Mouse (Mus musculus): ENCODE results near the gene Cdc20. TPM values are rescaled to one million over a fixed set of nuclear protein-coding genes. Genes with fewer than 3 reads are reported as not detected.

Cdc20 gene
- total RNA-seq (2014; rRNA removed) (0.46 and 5.4 TPM in 2 replicates), polyA plus RNA-seq (2012; rRNA removed) (0.59 and 0.93 TPM in 2 replicates)

DNA sequence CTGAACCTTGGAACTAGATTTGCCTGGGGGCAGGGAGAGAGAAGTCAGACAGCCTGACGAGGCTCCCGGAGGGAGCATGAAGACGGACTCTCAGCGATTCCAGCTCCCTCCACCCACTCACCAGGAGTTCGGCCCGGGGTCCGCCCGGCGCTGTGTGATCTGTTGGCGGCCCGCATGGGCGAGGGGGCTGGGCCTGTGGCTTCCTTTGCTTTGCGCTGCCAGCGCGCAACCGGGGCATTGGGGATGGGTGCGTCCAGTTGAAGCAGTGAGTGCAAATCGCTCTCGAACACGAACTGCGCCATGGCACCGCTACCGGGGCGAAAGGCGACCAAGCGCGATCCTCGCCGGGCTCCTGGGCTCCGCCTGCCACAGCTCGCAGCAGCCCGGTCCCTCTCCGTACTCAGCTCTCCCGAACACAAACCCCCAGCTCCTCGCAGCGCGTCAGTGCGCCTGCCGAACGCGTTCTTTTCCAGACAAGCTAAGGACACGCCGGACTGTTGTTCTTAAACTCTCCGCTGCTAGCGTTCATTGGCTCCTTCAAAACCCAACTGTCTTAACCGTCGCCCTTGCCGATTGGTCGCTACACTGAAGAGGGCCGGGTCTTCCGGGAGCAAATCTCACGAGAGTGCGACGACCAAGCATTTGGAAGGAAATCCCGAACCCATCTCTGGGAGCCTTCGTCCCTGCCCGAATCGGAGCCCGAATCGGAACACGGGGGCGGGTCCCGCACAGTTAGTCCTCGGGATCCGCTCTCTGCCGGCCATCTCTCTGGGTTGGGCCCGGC, at the start of gene Cdc20:
Gene Cdc20, minus strand, starts transcription at position 533 of the 784 bp plus-strand sequence.
- Histone ChIP-seq H3K27me3 (ENCODE audit: control insufficient read depth, insufficient read depth, low read length) (0 out of 2 replicates have a peak, but pooled peaks cover 2% of the 10 kb centered on the region), H3K4me1 (ENCODE audit: control insufficient read depth, insufficient read depth, low read length) (peaks cover 2% of the 10 kb centered on the region), H3K36me3 (ENCODE audit: control insufficient read depth, insufficient read depth, low read length) (peaks cover 2% of the 10 kb centered on the region; the same call in 1 of the 2 replicates), H3K4me3 (ENCODE audit: insufficient read depth, low read depth, low read length) (peak within 1 kb of the TSS; percentile 57), H3K9ac (ENCODE audit: low read depth, low read length) (peak within 1 kb of the TSS; percentile 23), H3K79me2 (ENCODE audit: control insufficient read depth, insufficient read depth, low read length) (no peaks in the 10 kb centered on the region), H3K27ac (replicated peaks; ENCODE audit: insufficient read depth, low read depth, low read length) (no peak within 1 kb of the TSS)
- TF ChIP-seq POLR2A (IDR thresholded peaks at IDR 0.05; ENCODE audit: extremely low read depth, insufficient read depth, low read length) (0 out of 2 replicates have a peak, but pooled peaks have one; percentile 40), CTCF (IDR thresholded peaks at IDR 0.05; ENCODE audit: low read depth, low read length) (no peak)
- WGBS, result 2% methylated on average over 67 of the region's 67 CpGs
- DNase-seq (ENCODE audit: extremely low read depth, low read depth, low spot score), result peak; percentile 73

- Histone ChIP-seq H3K4me3 (ENCODE audit: insufficient read depth, low read depth, low read length) (no peak overlapping the region), H3K79me2 (ENCODE audit: control insufficient read depth, insufficient read depth, low read length) (no peaks in the 10 kb centered on the region), H3K36me3 (ENCODE audit: control insufficient read depth, insufficient read depth, low read length) (no peaks in the 10 kb centered on the region), H3K9ac (ENCODE audit: low read depth, low read length) (no peak overlapping the region), H3K27ac (replicated peaks; ENCODE audit: insufficient read depth, low read depth, low read length) (no peak overlapping the region), H3K27me3 (ENCODE audit: control insufficient read depth, insufficient read depth, low read length) (no peaks in the 10 kb centered on the region), H3K4me1 (ENCODE audit: control insufficient read depth, insufficient read depth, low read length) (peaks cover 3% of the 10 kb centered on the region)
- TF ChIP-seq POLR2A (IDR thresholded peaks at IDR 0.05; ENCODE audit: extremely low read depth, insufficient read depth, low read length) (no peak), CTCF (IDR thresholded peaks at IDR 0.05; ENCODE audit: low read depth, low read length) (no peak)
- WGBS, result 46% methylated on average over 15 of the region's 15 CpGs
- peak; percentile 53 for DNase-seq (ENCODE audit: extremely low read depth, low read depth, low spot score)
Measured at GRCm38 (mm10) chr4:118476773-118477530, 39.8 kb upstream of the Cdc20 start.

- Histone ChIP-seq H3K4me3 (ENCODE audit: insufficient read depth, low read depth, low read length) (no peak overlapping the region), H3K27me3 (ENCODE audit: control insufficient read depth, insufficient read depth, low read length) (no peaks in the 10 kb centered on the region), H3K27ac (replicated peaks; ENCODE audit: insufficient read depth, low read depth, low read length) (no peak overlapping the region), H3K9ac (ENCODE audit: low read depth, low read length) (no peak overlapping the region), H3K4me1 (ENCODE audit: control insufficient read depth, insufficient read depth, low read length) (peaks cover 3% of the 10 kb centered on the region), H3K36me3 (ENCODE audit: control insufficient read depth, insufficient read depth, low read length) (no peaks in the 10 kb centered on the region), H3K79me2 (ENCODE audit: control insufficient read depth, insufficient read depth, low read length) (no peaks in the 10 kb centered on the region)
- 92% methylated on average over 11 of the region's 11 CpGs for WGBS
- DNase-seq (ENCODE audit: extremely low read depth, low read depth, low spot score), result no peak
- no peak for TF ChIP-seq CTCF (IDR thresholded peaks at IDR 0.05; ENCODE audit: low read depth, low read length)
- TF ChIP-seq POLR2A (IDR thresholded peaks at IDR 0.05; ENCODE audit: extremely low read depth, insufficient read depth, low read length), result no peak
Measured at GRCm38 (mm10) chr4:118472687-118473086, 35.5 kb upstream of the Cdc20 start.

- WGBS, result 93% methylated on average over 6 of the region's 6 CpGs
- no peaks in the 10 kb centered on the region for H3K4me1 ChIP-seq (ENCODE audit: control insufficient read depth, insufficient read depth, low read length)
- no peak overlapping the region for H3K27ac ChIP-seq (replicated peaks; ENCODE audit: insufficient read depth, low read depth, low read length)
- no peaks in the 10 kb centered on the region for H3K27me3 ChIP-seq (ENCODE audit: control insufficient read depth, insufficient read depth, low read length)
- H3K9ac ChIP-seq (ENCODE audit: low read depth, low read length), result no peak overlapping the region
- no peak for DNase-seq (ENCODE audit: extremely low read depth, low read depth, low spot score)
- H3K79me2 ChIP-seq (ENCODE audit: control insufficient read depth, insufficient read depth, low read length), result no peaks in the 10 kb centered on the region
- no peak overlapping the region for H3K4me3 ChIP-seq (ENCODE audit: insufficient read depth, low read depth, low read length)
- no peaks in the 10 kb centered on the region for H3K36me3 ChIP-seq (ENCODE audit: control insufficient read depth, insufficient read depth, low read length)
- TF ChIP-seq CTCF (IDR thresholded peaks at IDR 0.05; ENCODE audit: low read depth, low read length) (no peak), POLR2A (IDR thresholded peaks at IDR 0.05; ENCODE audit: extremely low read depth, insufficient read depth, low read length) (no peak)
Measured at GRCm38 (mm10) chr4:118471281-118471680, 34.1 kb upstream of the Cdc20 start.

- H3K27ac ChIP-seq (replicated peaks; ENCODE audit: insufficient read depth, low read depth, low read length), result no peak overlapping the region
- TF ChIP-seq POLR2A (IDR thresholded peaks at IDR 0.05; ENCODE audit: extremely low read depth, insufficient read depth, low read length) (no peak), CTCF (IDR thresholded peaks at IDR 0.05; ENCODE audit: low read depth, low read length) (no peak)
- no peaks in the 10 kb centered on the region for H3K79me2 ChIP-seq (ENCODE audit: control insufficient read depth, insufficient read depth, low read length)
- 64% methylated on average over 11 of the region's 11 CpGs for WGBS
- H3K36me3 ChIP-seq (ENCODE audit: control insufficient read depth, insufficient read depth, low read length), result no peaks in the 10 kb centered on the region
- H3K4me1 ChIP-seq (ENCODE audit: control insufficient read depth, insufficient read depth, low read length), result no peaks in the 10 kb centered on the region
- H3K4me3 ChIP-seq (ENCODE audit: insufficient read depth, low read depth, low read length), result no peak overlapping the region
- no peak overlapping the region for H3K9ac ChIP-seq (ENCODE audit: low read depth, low read length)
- no peak for DNase-seq (ENCODE audit: extremely low read depth, low read depth, low spot score)
- H3K27me3 ChIP-seq (ENCODE audit: control insufficient read depth, insufficient read depth, low read length), result no peaks in the 10 kb centered on the region
Measured at GRCm38 (mm10) chr4:118465697-118466163, 28.6 kb upstream of the Cdc20 start.
